Mouse (Mus musculus): ENCODE measurements around the gene Gnat1. TPM values are rescaled to one million over a fixed set of nuclear protein-coding genes. Genes with fewer than 3 reads are reported as not detected.

The Gnat1 gene
- polyA plus RNA-seq, 1 experiment from 2014 or later = 1.9 TPM

DNA sequence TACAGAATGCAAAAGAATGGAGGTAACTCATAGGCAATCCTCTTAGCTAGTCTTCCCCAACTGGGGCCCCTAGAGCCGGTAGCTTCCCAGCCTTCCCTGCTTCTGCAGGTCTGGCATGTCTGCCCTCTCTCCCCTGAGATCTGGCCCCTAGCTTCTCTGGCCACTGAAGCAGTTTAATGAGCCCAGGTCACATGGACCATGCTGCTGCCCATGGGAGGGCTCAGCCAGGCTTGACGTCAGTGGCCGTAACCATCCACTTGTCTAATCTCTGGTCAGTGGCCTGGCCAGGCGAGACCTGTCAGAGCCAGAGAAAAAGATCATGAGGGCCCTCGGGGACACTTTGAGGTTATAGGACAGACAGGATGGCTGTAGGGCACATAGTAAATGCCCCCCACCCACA is 9.3 kb downstream of the Gnat1 start:
- H3K27ac ChIP-seq (replicated peaks) = no peak overlapping the region
- no peak overlapping the region for H3K4me2 ChIP-seq (replicated peaks)
- H3K4me3 ChIP-seq (replicated peaks) = no peak overlapping the region
- 66% methylated on average over 5 of the region's 5 CpGs for WGBS
- no peak overlapping the region for H3K9ac ChIP-seq
- ATAC-seq (ENCODE audit: insufficient number of reproducible peaks, low FRiP score, low TSS enrichment, low read depth) = no peak
- H3K27me3 ChIP-seq = peaks cover 22% of the 10 kb centered on the region
- no peaks in the 10 kb centered on the region for H3K9me3 ChIP-seq (replicated peaks)
- H3K4me1 ChIP-seq = peaks cover 25% of the 10 kb centered on the region
- H3K36me3 ChIP-seq = no peaks in the 10 kb centered on the region

DNA sequence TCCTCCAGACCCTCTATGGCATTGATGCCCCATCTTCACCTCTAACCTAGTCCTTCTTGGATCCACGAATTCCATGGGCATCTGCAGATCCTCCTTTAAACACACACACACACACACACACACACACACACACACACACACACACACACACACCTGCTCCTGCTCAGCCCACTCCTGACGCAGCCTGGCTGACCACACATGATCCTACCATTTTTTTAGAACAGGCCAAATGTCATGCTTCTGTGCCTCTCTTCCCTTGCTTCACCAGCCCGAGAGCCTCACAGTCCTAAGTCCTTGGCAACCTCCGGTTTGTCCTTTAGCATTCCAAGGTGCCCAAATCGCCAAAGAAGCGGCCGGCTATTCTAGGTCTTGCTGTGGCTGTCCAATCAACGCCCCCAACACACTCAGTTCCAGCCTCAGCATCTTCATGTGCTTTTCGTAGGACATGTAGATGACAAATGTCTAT is 10.0 kb downstream of the Gnat1 start, which contains the start of gene Slc38a3:
Gene Slc38a3 (minus strand): TSS at position 51 of the 466 bp plus-strand sequence.
- ATAC-seq (ENCODE audit: insufficient number of reproducible peaks, low FRiP score, low TSS enrichment, low read depth) = no peak
- no peaks in the 10 kb centered on the region for H3K36me3 ChIP-seq
- H3K4me2 ChIP-seq (replicated peaks) = no peak within 1 kb of the TSS
- no peaks in the 10 kb centered on the region for H3K9me3 ChIP-seq (replicated peaks)
- H3K4me1 ChIP-seq = peaks cover 25% of the 10 kb centered on the region
- no peak within 1 kb of the TSS for H3K9ac ChIP-seq
- no peak within 1 kb of the TSS for H3K4me3 ChIP-seq (replicated peaks)
- no peak within 1 kb of the TSS for H3K27ac ChIP-seq (replicated peaks)
- H3K27me3 ChIP-seq = peaks cover 23% of the 10 kb centered on the region
- WGBS = 84% methylated on average over 9 of the region's 9 CpGs

DNA sequence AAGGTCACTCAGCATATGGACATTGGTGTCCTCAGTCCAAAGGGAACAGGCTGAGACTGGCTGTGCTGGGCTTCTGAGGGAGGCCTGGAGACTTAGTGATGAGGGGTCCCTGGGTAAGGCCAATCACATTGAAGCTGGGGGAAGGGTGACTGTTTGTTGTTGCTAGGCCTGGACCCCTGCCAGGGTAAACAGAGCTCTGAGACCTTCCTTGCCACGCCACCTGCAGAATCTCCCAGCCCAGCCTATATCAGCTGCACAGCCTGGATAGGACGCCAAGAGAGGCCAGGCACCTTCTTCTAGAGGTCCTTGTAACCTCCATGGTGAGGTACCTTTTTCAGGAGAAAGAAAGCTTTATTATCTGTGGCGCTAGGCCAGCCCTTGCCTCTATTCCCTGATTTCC is 10.6 kb downstream of the Gnat1 start:
- Histone ChIP-seq H3K27me3 (peaks cover 23% of the 10 kb centered on the region), H3K4me1 (peaks cover 25% of the 10 kb centered on the region), H3K4me3 (replicated peaks) (no peak overlapping the region), H3K36me3 (no peaks in the 10 kb centered on the region), H3K9ac (no peak overlapping the region), H3K4me2 (replicated peaks) (no peak overlapping the region), H3K27ac (replicated peaks) (no peak overlapping the region), H3K9me3 (replicated peaks) (no peaks in the 10 kb centered on the region)
- ATAC-seq (ENCODE audit: insufficient number of reproducible peaks, low FRiP score, low TSS enrichment, low read depth) = no peak
- WGBS = 71% methylated on average over 3 of the region's 3 CpGs

DNA sequence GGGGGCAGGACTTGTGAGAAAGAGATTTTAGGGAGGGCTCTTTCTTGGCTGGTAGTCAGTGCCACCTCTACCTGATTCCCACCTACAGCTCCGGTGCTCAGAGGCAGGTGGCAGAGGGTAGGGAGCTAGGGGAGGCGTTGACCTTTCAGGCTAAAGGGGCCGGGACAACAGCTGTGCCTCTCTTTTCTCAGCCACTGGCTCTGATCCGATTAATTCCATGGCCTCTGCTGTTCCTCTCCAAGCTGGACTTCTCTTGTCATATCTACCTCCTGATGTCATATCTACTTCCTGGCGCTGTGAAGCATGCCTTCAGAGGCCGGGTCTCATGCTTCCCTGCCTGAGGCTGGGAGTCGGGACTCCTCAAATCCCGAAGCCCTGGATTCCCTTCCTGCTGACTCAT is 11.5 kb downstream of the Gnat1 start:
- no peak overlapping the region for H3K4me3 ChIP-seq (replicated peaks)
- H3K4me2 ChIP-seq (replicated peaks) = no peak overlapping the region
- WGBS = 36% methylated on average over 8 of the region's 8 CpGs

DNA sequence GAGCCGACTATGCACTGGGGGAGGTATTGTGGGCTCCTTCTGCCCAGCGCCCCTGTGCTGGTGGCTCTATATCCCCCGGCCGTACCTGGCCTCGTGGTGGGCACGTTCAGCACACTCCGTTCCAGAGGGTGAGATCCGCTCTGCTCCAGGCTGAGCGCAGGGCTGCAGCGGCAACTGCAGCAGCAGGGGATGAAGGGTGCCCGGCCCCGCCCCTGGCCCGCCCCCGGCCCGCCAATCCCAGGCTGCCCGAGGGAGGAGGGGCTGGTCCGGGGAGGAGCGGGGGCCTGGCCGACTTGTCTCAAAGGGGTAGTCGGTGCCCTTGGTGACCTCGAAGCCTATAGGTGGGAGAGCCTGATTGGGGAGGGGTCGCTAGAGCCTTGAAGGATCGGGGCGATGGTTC is 12.3 kb downstream of the Gnat1 start:
- no peaks in the 10 kb centered on the region for H3K36me3 ChIP-seq
- peak overlapping the region; percentile 91 for H3K4me2 ChIP-seq (replicated peaks)
- under 1% methylated on average over 24 of the region's 24 CpGs for WGBS
- ATAC-seq (ENCODE audit: insufficient number of reproducible peaks, low FRiP score, low TSS enrichment, low read depth) = peak; percentile 83
- no peak overlapping the region for H3K9ac ChIP-seq
- H3K9me3 ChIP-seq (replicated peaks) = no peaks in the 10 kb centered on the region
- peaks cover 23% of the 10 kb centered on the region for H3K27me3 ChIP-seq
- H3K4me1 ChIP-seq = peaks cover 25% of the 10 kb centered on the region
- H3K4me3 ChIP-seq (replicated peaks) = peak overlapping the region; percentile 49
- no peak overlapping the region for H3K27ac ChIP-seq (replicated peaks)

More for the DNA sequence above, 11.5 kb downstream of the Gnat1 start:
- H3K9ac ChIP-seq = no peak overlapping the region
- H3K4me1 ChIP-seq = peaks cover 25% of the 10 kb centered on the region
- no peaks in the 10 kb centered on the region for H3K9me3 ChIP-seq (replicated peaks)
- ATAC-seq (ENCODE audit: insufficient number of reproducible peaks, low FRiP score, low TSS enrichment, low read depth) = no peak
- H3K27ac ChIP-seq (replicated peaks) = no peak overlapping the region
- H3K36me3 ChIP-seq = no peaks in the 10 kb centered on the region
- H3K27me3 ChIP-seq = peaks cover 23% of the 10 kb centered on the region

DNA sequence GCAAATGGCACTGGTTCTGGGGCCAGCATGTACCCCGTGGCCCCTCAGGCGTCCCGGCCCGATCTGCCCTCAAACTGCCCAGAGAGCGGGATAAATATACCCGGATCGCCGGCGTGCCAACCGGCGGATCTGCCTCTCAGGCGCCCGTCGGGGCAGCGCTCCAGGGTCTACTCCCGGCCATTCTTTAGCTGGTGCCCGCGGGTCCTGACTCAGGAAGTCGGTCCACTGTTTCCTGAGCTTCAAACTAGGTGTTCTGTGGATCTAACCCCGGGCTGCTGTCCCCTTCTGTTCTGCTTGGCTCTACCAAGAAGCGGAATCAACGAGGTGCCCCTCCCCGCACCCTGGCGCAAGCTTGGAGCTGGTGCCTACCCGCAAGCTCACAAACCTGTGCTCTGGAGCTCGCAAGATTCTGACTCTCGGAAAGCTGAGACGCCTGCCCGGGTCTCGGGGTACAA is 12.7 kb downstream of the Gnat1 start:
- Histone ChIP-seq H3K9ac (peak overlapping the region; percentile 40), H3K27me3 (peaks cover 23% of the 10 kb centered on the region), H3K36me3 (no peaks in the 10 kb centered on the region), H3K4me1 (peaks cover 25% of the 10 kb centered on the region), H3K9me3 (replicated peaks) (no peaks in the 10 kb centered on the region), H3K4me3 (replicated peaks) (peak overlapping the region; percentile 49), H3K27ac (replicated peaks) (no peak overlapping the region), H3K4me2 (replicated peaks) (peak overlapping the region; percentile 91)
- 2% methylated on average over 30 of the region's 30 CpGs for whole genome bisulfite sequencing
- 0 out of 2 replicates have a peak, but pooled peaks have one; percentile 21 for ATAC-seq (ENCODE audit: insufficient number of reproducible peaks, low FRiP score, low TSS enrichment, low read depth)

DNA sequence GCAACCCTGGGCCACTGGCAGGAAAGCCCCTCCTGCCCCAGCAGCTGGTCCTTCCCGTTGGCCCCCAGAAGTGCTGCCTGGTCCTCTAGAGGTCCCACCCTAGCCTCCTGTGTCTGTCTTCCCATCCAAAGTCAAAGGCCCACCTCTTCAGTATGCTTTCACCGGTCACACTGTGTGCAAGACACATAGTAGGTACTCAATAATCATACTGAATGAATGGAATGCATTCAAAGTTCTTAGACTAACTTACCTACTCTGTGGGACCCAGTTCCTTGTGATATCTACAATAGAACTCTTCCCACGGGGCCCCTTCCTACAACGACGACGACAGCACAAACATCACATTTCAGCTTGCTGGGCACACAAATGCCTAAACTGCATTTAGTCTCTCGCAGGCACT is 14.2 kb downstream of the Gnat1 start:
- 84% methylated on average over 7 of the region's 7 CpGs for WGBS
- Histone ChIP-seq H3K4me1 (peaks cover 25% of the 10 kb centered on the region), H3K9ac (no peak overlapping the region), H3K4me3 (replicated peaks) (no peak overlapping the region), H3K4me2 (replicated peaks) (no peak overlapping the region), H3K27ac (replicated peaks) (no peak overlapping the region), H3K9me3 (replicated peaks) (no peaks in the 10 kb centered on the region), H3K36me3 (no peaks in the 10 kb centered on the region), H3K27me3 (peaks cover 23% of the 10 kb centered on the region)
- no peak for ATAC-seq (ENCODE audit: insufficient number of reproducible peaks, low FRiP score, low TSS enrichment, low read depth)

DNA sequence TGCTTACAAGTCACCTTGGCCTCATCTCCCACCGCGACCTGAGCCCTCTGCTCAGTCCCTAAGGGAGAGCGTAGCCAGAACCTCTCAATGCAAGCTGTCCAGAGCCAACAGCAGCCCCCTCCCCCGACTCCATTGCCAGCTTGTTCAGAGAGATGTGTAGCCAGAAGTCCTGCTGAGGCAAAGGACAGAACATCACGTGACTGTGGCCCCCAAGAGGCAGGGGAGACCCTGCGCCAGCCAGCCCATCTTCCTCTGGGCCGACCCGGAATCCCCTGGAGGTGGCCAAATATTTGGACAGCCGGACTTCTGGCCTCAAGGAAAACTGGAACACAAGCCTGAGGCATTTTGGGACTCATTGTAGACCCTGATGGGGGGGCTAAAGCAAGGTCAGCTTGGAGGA is 16.0 kb downstream of the Gnat1 start:
- WGBS = 59% methylated on average over 9 of the region's 9 CpGs
- H3K9me3 ChIP-seq (replicated peaks) = no peaks in the 10 kb centered on the region
- no peak overlapping the region for H3K4me2 ChIP-seq (replicated peaks)
- H3K27me3 ChIP-seq = peaks cover 23% of the 10 kb centered on the region
- H3K4me1 ChIP-seq = peaks cover 25% of the 10 kb centered on the region
- no peak for ATAC-seq (ENCODE audit: insufficient number of reproducible peaks, low FRiP score, low TSS enrichment, low read depth)
- H3K27ac ChIP-seq (replicated peaks) = no peak overlapping the region
- H3K9ac ChIP-seq = no peak overlapping the region
- H3K36me3 ChIP-seq = no peaks in the 10 kb centered on the region
- H3K4me3 ChIP-seq (replicated peaks) = no peak overlapping the region

DNA sequence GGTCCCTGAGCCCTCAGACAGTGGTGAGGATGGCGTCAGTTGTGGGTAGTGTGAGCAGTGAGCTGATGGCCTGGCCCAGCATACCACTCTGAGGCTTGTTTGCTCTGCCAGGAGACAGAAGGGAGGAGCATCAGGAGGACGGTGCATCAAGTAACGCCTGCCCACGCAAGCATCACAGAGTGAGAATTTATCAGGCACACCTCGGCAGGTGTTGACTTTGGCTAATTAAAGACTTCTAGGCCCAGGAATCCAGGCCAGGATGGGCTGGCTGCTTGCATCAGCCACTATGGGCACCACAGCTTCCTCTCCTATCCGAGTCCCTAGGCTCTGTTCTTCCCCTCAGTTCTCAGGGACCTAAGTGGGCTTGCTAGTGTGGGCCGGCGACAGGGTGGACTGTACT is 17.2 kb downstream of the Gnat1 start:
- Histone ChIP-seq H3K9me3 (replicated peaks) (no peaks in the 10 kb centered on the region), H3K4me3 (replicated peaks) (no peak overlapping the region), H3K27me3 (peaks cover 19% of the 10 kb centered on the region), H3K4me1 (peaks cover 18% of the 10 kb centered on the region), H3K4me2 (replicated peaks) (no peak overlapping the region), H3K9ac (no peak overlapping the region), H3K27ac (replicated peaks) (no peak overlapping the region), H3K36me3 (no peaks in the 10 kb centered on the region)
- WGBS = 74% methylated on average over 8 of the region's 8 CpGs
- ATAC-seq (ENCODE audit: insufficient number of reproducible peaks, low FRiP score, low TSS enrichment, low read depth) = no peak

DNA sequence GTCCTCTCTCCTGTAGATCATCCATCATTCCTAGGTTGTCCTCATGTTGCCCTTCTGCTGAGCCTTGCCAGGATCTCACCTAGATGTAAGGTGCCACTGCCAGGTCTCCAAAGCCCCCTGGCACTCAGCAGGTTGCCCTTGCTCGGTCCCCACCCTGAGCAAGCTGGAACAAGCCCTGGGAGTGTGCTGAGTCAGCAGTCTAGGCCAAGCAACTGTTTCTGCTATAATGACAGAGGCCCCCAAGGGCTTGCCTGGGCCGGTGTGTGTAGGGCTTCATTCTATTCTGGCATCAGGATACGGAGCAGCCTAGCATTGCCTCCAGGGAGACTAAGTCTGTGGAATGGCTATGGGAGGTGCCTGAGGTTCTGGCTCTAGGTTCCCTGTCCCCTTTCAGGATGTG is 18.7 kb downstream of the Gnat1 start:
- peaks cover 3% of the 10 kb centered on the region; the same call in 1 of the 2 replicates for H3K4me1 ChIP-seq
- no peaks in the 10 kb centered on the region for H3K36me3 ChIP-seq
- ATAC-seq (ENCODE audit: insufficient number of reproducible peaks, low FRiP score, low TSS enrichment, low read depth) = no peak
- no peak overlapping the region for H3K4me2 ChIP-seq (replicated peaks)
- H3K9ac ChIP-seq = no peak overlapping the region
- no peaks in the 10 kb centered on the region for H3K9me3 ChIP-seq (replicated peaks)
- 36% methylated on average over 3 of the region's 3 CpGs for WGBS
- H3K27me3 ChIP-seq = peaks cover 10% of the 10 kb centered on the region
- H3K27ac ChIP-seq (replicated peaks) = no peak overlapping the region
- no peak overlapping the region for H3K4me3 ChIP-seq (replicated peaks)

DNA sequence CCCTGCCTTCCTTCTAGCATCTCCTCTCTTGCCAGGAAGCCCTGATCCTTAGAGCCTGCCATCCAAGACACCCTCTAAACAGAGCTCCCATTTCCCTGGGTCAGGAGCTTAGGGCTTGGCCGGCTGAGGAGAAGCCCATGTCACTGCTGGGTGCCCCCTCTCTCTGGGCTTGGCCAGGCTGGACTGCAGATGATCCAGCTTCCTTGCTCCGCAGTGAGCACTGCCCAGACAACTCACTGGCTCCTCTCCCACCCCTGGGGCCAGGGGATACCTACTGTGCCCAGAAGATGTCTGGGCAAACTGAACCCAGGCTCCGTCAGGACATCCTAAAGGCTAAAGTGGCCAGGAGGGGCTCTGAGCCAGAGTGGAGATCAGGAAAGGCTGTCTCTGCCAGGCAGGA is 19.6 kb downstream of the Gnat1 start:
- Histone ChIP-seq H3K27me3 (0 out of 2 replicates have a peak, but pooled peaks cover 3% of the 10 kb centered on the region), H3K9me3 (replicated peaks) (no peaks in the 10 kb centered on the region), H3K4me1 (no peaks in the 10 kb centered on the region), H3K9ac (no peak overlapping the region), H3K4me3 (replicated peaks) (no peak overlapping the region), H3K4me2 (replicated peaks) (no peak overlapping the region), H3K36me3 (no peaks in the 10 kb centered on the region), H3K27ac (replicated peaks) (no peak overlapping the region)
- 83% methylated on average over 3 of the region's 3 CpGs for WGBS
- no peak for ATAC-seq (ENCODE audit: insufficient number of reproducible peaks, low FRiP score, low TSS enrichment, low read depth)

DNA sequence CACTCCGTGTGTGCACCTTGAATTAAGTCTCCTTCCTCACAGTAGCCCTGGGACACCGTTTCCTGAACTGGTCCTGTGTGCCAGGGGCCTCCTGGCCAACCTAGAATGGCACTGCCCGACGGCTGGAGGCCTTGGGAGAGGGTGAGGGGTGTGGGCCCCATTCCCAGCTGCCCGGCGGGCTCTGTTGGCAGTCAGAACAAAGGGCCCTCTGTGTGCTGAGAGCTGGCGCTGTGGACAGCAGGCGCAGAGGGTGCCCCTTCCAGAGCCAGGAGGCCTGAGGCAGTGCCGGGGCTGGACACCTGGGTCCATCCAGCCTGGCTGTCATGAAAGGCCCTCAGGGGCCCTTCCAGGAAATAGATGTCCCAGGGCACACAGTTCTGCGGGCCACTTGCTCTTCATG is 20.0 kb downstream of the Gnat1 start:
- H3K9ac ChIP-seq = no peak overlapping the region
- 75% methylated on average over 10 of the region's 10 CpGs for WGBS
- H3K36me3 ChIP-seq = no peaks in the 10 kb centered on the region
- H3K9me3 ChIP-seq (replicated peaks) = no peaks in the 10 kb centered on the region
- H3K4me2 ChIP-seq (replicated peaks) = no peak overlapping the region
- no peak for ATAC-seq (ENCODE audit: insufficient number of reproducible peaks, low FRiP score, low TSS enrichment, low read depth)
- H3K27me3 ChIP-seq = no peaks in the 10 kb centered on the region
- H3K4me3 ChIP-seq (replicated peaks) = no peak overlapping the region
- H3K27ac ChIP-seq (replicated peaks) = no peak overlapping the region
- no peaks in the 10 kb centered on the region for H3K4me1 ChIP-seq

Measured in embryonic facial prominence, embryonic 15.5 days (tissue).